Mouse (Mus musculus): Measurements from ENCODE around the gene Zcchc13. TPM values are rescaled to one million over a fixed set of nuclear protein-coding genes. Genes with fewer than 3 reads are reported as not detected.

Gene Zcchc13
- polyA plus RNA-seq, 1 experiment from 2014 or later, result not detected

- no peaks in the 10 kb centered on the region; the same call in 1 of the 2 replicates for H3K4me1 ChIP-seq (replicated peaks; ENCODE audit: control insufficient read depth, insufficient read depth, low read length)
- peak overlapping the region; percentile 93; the same call in 1 of the 2 replicates for H3K27ac ChIP-seq (ENCODE audit: low read depth)
- H3K27me3 ChIP-seq (replicated peaks; ENCODE audit: control insufficient read depth, insufficient read depth, low read length), result no peaks in the 10 kb centered on the region
- peak overlapping the region; percentile 52 for H3K4me3 ChIP-seq (ENCODE audit: low read depth, low read length)
- ATAC-seq (replicated peaks; ENCODE audit: low FRiP score, low TSS enrichment, low read depth) (no peak), DNase-seq (ENCODE audit: low spot score) (no peak)
- no peak overlapping the region; the same call in 1 of the 2 replicates for H3K9ac ChIP-seq (ENCODE audit: low read length)
- H3K4me2 ChIP-seq (ENCODE audit: low read length), result peak overlapping the region; percentile 67
- peaks cover 14% of the 10 kb centered on the region; the same call in 1 of the 2 replicates for H3K36me3 ChIP-seq (ENCODE audit: control insufficient read depth, insufficient read depth, low read length)
- H3K9me3 ChIP-seq (ENCODE audit: control insufficient read depth, low read length), result no peaks in the 10 kb centered on the region
- 79% methylated on average over 4 of the region's 4 CpGs for WGBS
These were observed 14.9 kb upstream of the Zcchc13 start for GRCm38 (mm10) chrX:103615453-103615852.

- H3K4me2 ChIP-seq (ENCODE audit: low read length), result peak overlapping the region; percentile 67
- WGBS, result 29% methylated on average over 19 of the region's 19 CpGs
- 0 out of 2 replicates have a peak, but pooled peaks have one; percentile 20 for ATAC-seq (replicated peaks; ENCODE audit: low FRiP score, low TSS enrichment, low read depth)
These were observed 14.2 kb upstream of the Zcchc13 start for GRCm38 (mm10) chrX:103616162-103616535.

GRCm38 (mm10) chrX:103616536-103617404 is 13.6 kb upstream of the Zcchc13 start:
- ATAC-seq (replicated peaks; ENCODE audit: low FRiP score, low TSS enrichment, low read depth) (peak; percentile 97), DNase-seq (ENCODE audit: low spot score) (peak; percentile 90)
- Histone ChIP-seq H3K4me1 (replicated peaks; ENCODE audit: control insufficient read depth, insufficient read depth, low read length) (no peaks in the 10 kb centered on the region; the same call in 1 of the 2 replicates), H3K27me3 (replicated peaks; ENCODE audit: control insufficient read depth, insufficient read depth, low read length) (no peaks in the 10 kb centered on the region), H3K9me3 (ENCODE audit: control insufficient read depth, low read length) (no peaks in the 10 kb centered on the region), H3K27ac (ENCODE audit: low read depth) (peak overlapping the region; percentile 93), H3K9ac (ENCODE audit: low read length) (peak overlapping the region; percentile 69), H3K36me3 (ENCODE audit: control insufficient read depth, insufficient read depth, low read length) (peaks cover 13% of the 10 kb centered on the region; the same call in 1 of the 2 replicates), H3K4me3 (ENCODE audit: low read depth, low read length) (peak overlapping the region; percentile 52), H3K4me2 (ENCODE audit: low read length) (peak overlapping the region; percentile 67)
- WGBS, result under 1% methylated on average over 21 of the region's 50 CpGs

More at GRCm38 (mm10) chrX:103616162-103616535, 14.2 kb upstream of the Zcchc13 start:
- DNase-seq (ENCODE audit: low spot score), result peak; percentile 76
- peak overlapping the region; percentile 52 for H3K4me3 ChIP-seq (ENCODE audit: low read depth, low read length)
- H3K4me1 ChIP-seq (replicated peaks; ENCODE audit: control insufficient read depth, insufficient read depth, low read length), result no peaks in the 10 kb centered on the region; the same call in 1 of the 2 replicates
- no peaks in the 10 kb centered on the region for H3K9me3 ChIP-seq (ENCODE audit: control insufficient read depth, low read length)
- H3K9ac ChIP-seq (ENCODE audit: low read length), result peak overlapping the region; percentile 69
- peaks cover 13% of the 10 kb centered on the region; the same call in 1 of the 2 replicates for H3K36me3 ChIP-seq (ENCODE audit: control insufficient read depth, insufficient read depth, low read length)
- H3K27me3 ChIP-seq (replicated peaks; ENCODE audit: control insufficient read depth, insufficient read depth, low read length), result no peaks in the 10 kb centered on the region
- H3K27ac ChIP-seq (ENCODE audit: low read depth), result peak overlapping the region; percentile 93

- 21% methylated on average over 8 of the region's 8 CpGs for WGBS
- ATAC-seq (replicated peaks; ENCODE audit: low FRiP score, low TSS enrichment, low read depth) (no peak), DNase-seq (ENCODE audit: low spot score) (no peak)
- no peaks in the 10 kb centered on the region for H3K9me3 ChIP-seq (ENCODE audit: control insufficient read depth, low read length)
- H3K27me3 ChIP-seq (replicated peaks; ENCODE audit: control insufficient read depth, insufficient read depth, low read length), result no peaks in the 10 kb centered on the region
- H3K36me3 ChIP-seq (ENCODE audit: control insufficient read depth, insufficient read depth, low read length), result peaks cover 13% of the 10 kb centered on the region; the same call in 1 of the 2 replicates
- H3K9ac ChIP-seq (ENCODE audit: low read length), result peak overlapping the region; percentile 54
- H3K4me1 ChIP-seq (replicated peaks; ENCODE audit: control insufficient read depth, insufficient read depth, low read length), result no peaks in the 10 kb centered on the region; the same call in 1 of the 2 replicates
- peak overlapping the region; percentile 52; the same call in 1 of the 2 replicates for H3K4me3 ChIP-seq (ENCODE audit: low read depth, low read length)
- peak overlapping the region; percentile 67 for H3K4me2 ChIP-seq (ENCODE audit: low read length)
- H3K27ac ChIP-seq (ENCODE audit: low read depth), result peak overlapping the region; percentile 93
These were observed 12.8 kb upstream of the Zcchc13 start for GRCm38 (mm10) chrX:103617405-103618095.

GRCm38 (mm10) chrX:103621799-103622198 is 8.6 kb upstream of the Zcchc13 start:
- ATAC-seq (replicated peaks; ENCODE audit: low FRiP score, low TSS enrichment, low read depth) (no peak), DNase-seq (ENCODE audit: low spot score) (peak; percentile 60)
- peak overlapping the region; percentile 73 for H3K9ac ChIP-seq (ENCODE audit: low read length)
- no peaks in the 10 kb centered on the region for H3K36me3 ChIP-seq (ENCODE audit: control insufficient read depth, insufficient read depth, low read length)
- no peaks in the 10 kb centered on the region for H3K27me3 ChIP-seq (replicated peaks; ENCODE audit: control insufficient read depth, insufficient read depth, low read length)
- no peaks in the 10 kb centered on the region; the same call in 1 of the 2 replicates for H3K4me1 ChIP-seq (replicated peaks; ENCODE audit: control insufficient read depth, insufficient read depth, low read length)
- peak overlapping the region; percentile 83 for H3K4me2 ChIP-seq (ENCODE audit: low read length)
- H3K9me3 ChIP-seq (ENCODE audit: control insufficient read depth, low read length), result no peaks in the 10 kb centered on the region
- peak overlapping the region; percentile 95 for H3K27ac ChIP-seq (ENCODE audit: low read depth)
- H3K4me3 ChIP-seq (ENCODE audit: low read depth, low read length), result peak overlapping the region; percentile 42
- 9% methylated on average over 8 of the region's 8 CpGs for WGBS

- H3K4me3 ChIP-seq (ENCODE audit: low read depth, low read length), result peak overlapping the region; percentile 48
- peak overlapping the region; percentile 95 for H3K27ac ChIP-seq (ENCODE audit: low read depth)
- H3K9me3 ChIP-seq (ENCODE audit: control insufficient read depth, low read length), result no peaks in the 10 kb centered on the region
- no peaks in the 10 kb centered on the region; the same call in 1 of the 2 replicates for H3K4me1 ChIP-seq (replicated peaks; ENCODE audit: control insufficient read depth, insufficient read depth, low read length)
- H3K36me3 ChIP-seq (ENCODE audit: control insufficient read depth, insufficient read depth, low read length), result no peaks in the 10 kb centered on the region
- H3K9ac ChIP-seq (ENCODE audit: low read length), result peak overlapping the region; percentile 73
- peak; percentile 89 for DNase-seq (ENCODE audit: low spot score)
- peak overlapping the region; percentile 83 for H3K4me2 ChIP-seq (ENCODE audit: low read length)
- no peaks in the 10 kb centered on the region for H3K27me3 ChIP-seq (replicated peaks; ENCODE audit: control insufficient read depth, insufficient read depth, low read length)
- WGBS, result under 1% methylated on average over 33 of the region's 33 CpGs
- ATAC-seq (replicated peaks; ENCODE audit: low FRiP score, low TSS enrichment, low read depth), result peak; percentile 94
These were observed 8.0 kb upstream of the Zcchc13 start for GRCm38 (mm10) chrX:103622260-103622934.

GRCm38 (mm10) chrX:103622935-103623280 is 7.5 kb upstream of the Zcchc13 start:
- Histone ChIP-seq H3K9me3 (ENCODE audit: control insufficient read depth, low read length) (no peaks in the 10 kb centered on the region), H3K4me3 (ENCODE audit: low read depth, low read length) (peak overlapping the region; percentile 48), H3K36me3 (ENCODE audit: control insufficient read depth, insufficient read depth, low read length) (no peaks in the 10 kb centered on the region), H3K4me2 (ENCODE audit: low read length) (peak overlapping the region; percentile 48), H3K27me3 (replicated peaks; ENCODE audit: control insufficient read depth, insufficient read depth, low read length) (no peaks in the 10 kb centered on the region), H3K27ac (ENCODE audit: low read depth) (peak overlapping the region; percentile 62; the same call in 1 of the 2 replicates), H3K4me1 (replicated peaks; ENCODE audit: control insufficient read depth, insufficient read depth, low read length) (no peaks in the 10 kb centered on the region; the same call in 1 of the 2 replicates), H3K9ac (ENCODE audit: low read length) (peak overlapping the region; percentile 60)
- WGBS, result 2% methylated on average over 13 of the region's 13 CpGs
- DNase-seq (ENCODE audit: low spot score) (peak; percentile 54), ATAC-seq (replicated peaks; ENCODE audit: low FRiP score, low TSS enrichment, low read depth) (no peak)

- Histone ChIP-seq H3K4me1 (replicated peaks; ENCODE audit: control insufficient read depth, insufficient read depth, low read length) (no peaks in the 10 kb centered on the region), H3K36me3 (ENCODE audit: control insufficient read depth, insufficient read depth, low read length) (no peaks in the 10 kb centered on the region), H3K27me3 (replicated peaks; ENCODE audit: control insufficient read depth, insufficient read depth, low read length) (no peaks in the 10 kb centered on the region), H3K27ac (ENCODE audit: low read depth) (peak overlapping the region; percentile 62; the same call in 1 of the 2 replicates), H3K9me3 (ENCODE audit: control insufficient read depth, low read length) (no peaks in the 10 kb centered on the region), H3K4me3 (ENCODE audit: low read depth, low read length) (peak overlapping the region; percentile 48), H3K9ac (ENCODE audit: low read length) (peak overlapping the region; percentile 60), H3K4me2 (ENCODE audit: low read length) (peak overlapping the region; percentile 48)
- peak; percentile 62 for DNase-seq (ENCODE audit: low spot score)
- under 1% methylated on average over 28 of the region's 28 CpGs for WGBS
- ATAC-seq (replicated peaks; ENCODE audit: low FRiP score, low TSS enrichment, low read depth), result peak; percentile 24; the same call in 1 of the 2 replicates
These were observed 7.0 kb upstream of the Zcchc13 start for GRCm38 (mm10) chrX:103623411-103623845.

Data from intestine, embryonic 14.5 days (tissue).